Mouse (Mus musculus): ENCODE results near the gene Fgfr2. TPM values are rescaled to one million over a fixed set of nuclear protein-coding genes. Genes with fewer than 3 reads are reported as not detected.
A peak's percentile ranks its signal among the peaks of the same experiment; 100 is the strongest.

Gene Fgfr2
- total RNA-seq, 1 experiment, result 37.5 TPM

- in situ Hi-C loops (cut with MboI; ENCODE audit: low sequenced_read_pairs in 2 of 2, unreplicated experiment in 2 of 2), result no loop called here
- DNase-seq (ENCODE audit: low read depth, low spot score), result no peak
- peaks cover 2 to 6% of the 10 kb centered on the region in 2 experiments; a peak in 1 of 4 replicates for H3K4me1 ChIP-seq (ENCODE audit: control insufficient read depth in 2 of 2, insufficient read depth in 2 of 2, low read length in 2 of 2, poor library complexity in 1 of 2)
- no peak overlapping the region for H3K9ac ChIP-seq (ENCODE audit: insufficient read depth, low read depth, low read length, poor library complexity, severe bottlenecking)
- no peak for TF ChIP-seq CHD2 (IDR thresholded peaks at IDR 0.05; ENCODE audit: low read depth, low read length)
- TF ChIP-seq ZC3H11A (IDR thresholded peaks at IDR 0.05; ENCODE audit: borderline replicate concordance, low read depth, low read length), result no peak
- TF ChIP-seq MAFK (IDR thresholded peaks at IDR 0.05; ENCODE audit: insufficient read depth, low read depth, low read length), result no peak
- TF ChIP-seq HCFC1 (IDR thresholded peaks at IDR 0.05; ENCODE audit: borderline replicate concordance, insufficient read depth, low read length), result no peak
- H3K27ac ChIP-seq (ENCODE audit: insufficient read depth, low read depth, low read length, poor library complexity, severe bottlenecking), result no peak overlapping the region
- no peak overlapping the region for H3K4me3 ChIP-seq (ENCODE audit: insufficient read depth in 1 of 2, low read depth in 1 of 2, low read length in 2 of 2, poor library complexity in 1 of 2, severe bottlenecking in 1 of 2)
- no peaks in the 10 kb centered on the region for H3K9me3 ChIP-seq (ENCODE audit: control insufficient read depth, insufficient read depth, low read depth, low read length)
- no peaks in the 10 kb centered on the region for H3K36me3 ChIP-seq (ENCODE audit: control insufficient read depth, insufficient read depth, low read length, poor library complexity, severe bottlenecking)
Observed at GRCm38 (mm10) chr7:132713483-132714126, 409.5 kb downstream of the Fgfr2 start.

- no peak for DNase-seq (ENCODE audit: low read depth, low spot score)
- Histone ChIP-seq H3K36me3 (ENCODE audit: control insufficient read depth, insufficient read depth, low read length, poor library complexity, severe bottlenecking) (no peaks in the 10 kb centered on the region), H3K4me1 (ENCODE audit: control insufficient read depth in 2 of 2, insufficient read depth in 2 of 2, low read length in 2 of 2, poor library complexity in 1 of 2) (peaks cover 2 to 6% of the 10 kb centered on the region in 2 experiments; a peak in 1 of 4 replicates), H3K9me3 (ENCODE audit: control insufficient read depth, insufficient read depth, low read depth, low read length) (no peaks in the 10 kb centered on the region), H3K4me3 (ENCODE audit: insufficient read depth in 1 of 2, low read depth in 1 of 2, low read length in 2 of 2, poor library complexity in 1 of 2, severe bottlenecking in 1 of 2) (no peak overlapping the region), H3K9ac (ENCODE audit: insufficient read depth, low read depth, low read length, poor library complexity, severe bottlenecking) (no peak overlapping the region), H3K27ac (ENCODE audit: insufficient read depth, low read depth, low read length, poor library complexity, severe bottlenecking) (no peak overlapping the region)
- in situ Hi-C loops (cut with MboI; ENCODE audit: low sequenced_read_pairs in 2 of 2, unreplicated experiment in 2 of 2), result no loop called here
- TF ChIP-seq ZNF384 (IDR thresholded peaks at IDR 0.05; ENCODE audit: low read depth, low read length), result no peak
- TF ChIP-seq CHD2 (IDR thresholded peaks at IDR 0.05; ENCODE audit: low read depth, low read length), result no peak
- TF ChIP-seq ZC3H11A (IDR thresholded peaks at IDR 0.05; ENCODE audit: borderline replicate concordance, low read depth, low read length), result no peak
- TF ChIP-seq MAFK (IDR thresholded peaks at IDR 0.05; ENCODE audit: insufficient read depth, low read depth, low read length), result no peak
- no peak for TF ChIP-seq HCFC1 (IDR thresholded peaks at IDR 0.05; ENCODE audit: borderline replicate concordance, insufficient read depth, low read length)
Observed at GRCm38 (mm10) chr7:132712956-132713355, 410.2 kb downstream of the Fgfr2 start.

GRCm38 (mm10) chr7:132712044-132712708, 411.0 kb downstream of the Fgfr2 start:
- TF ChIP-seq HCFC1 (IDR thresholded peaks at IDR 0.05; ENCODE audit: borderline replicate concordance, insufficient read depth, low read length), result no peak
- no peak for TF ChIP-seq ZC3H11A (IDR thresholded peaks at IDR 0.05; ENCODE audit: borderline replicate concordance, low read depth, low read length)
- in situ Hi-C loops (cut with MboI; ENCODE audit: low sequenced_read_pairs in 2 of 2, unreplicated experiment in 2 of 2), result no loop called here
- no peak overlapping the region for H3K9ac ChIP-seq (ENCODE audit: insufficient read depth, low read depth, low read length, poor library complexity, severe bottlenecking)
- H3K27ac ChIP-seq (ENCODE audit: insufficient read depth, low read depth, low read length, poor library complexity, severe bottlenecking), result no peak overlapping the region
- DNase-seq (ENCODE audit: low read depth, low spot score), result no peak
- H3K9me3 ChIP-seq (ENCODE audit: control insufficient read depth, insufficient read depth, low read depth, low read length), result no peaks in the 10 kb centered on the region
- H3K4me1 ChIP-seq (ENCODE audit: control insufficient read depth in 2 of 2, insufficient read depth in 2 of 2, low read length in 2 of 2, poor library complexity in 1 of 2), result peaks cover 2% of the 10 kb centered on the region in 2 experiments; a peak in 1 of 4 replicates
- H3K4me3 ChIP-seq (ENCODE audit: insufficient read depth in 1 of 2, low read depth in 1 of 2, low read length in 2 of 2, poor library complexity in 1 of 2, severe bottlenecking in 1 of 2), result peak overlapping the region; percentile 16 to 23; a peak in 3 of 4 replicates
- no peaks in the 10 kb centered on the region for H3K36me3 ChIP-seq (ENCODE audit: control insufficient read depth, insufficient read depth, low read length, poor library complexity, severe bottlenecking)

- DNase-seq (ENCODE audit: low read depth, low spot score), result no peak
- Histone ChIP-seq H3K9ac (ENCODE audit: insufficient read depth, low read depth, low read length, poor library complexity, severe bottlenecking) (no peak overlapping the region), H3K27ac (ENCODE audit: insufficient read depth, low read depth, low read length, poor library complexity, severe bottlenecking) (no peak overlapping the region), H3K4me1 (ENCODE audit: control insufficient read depth in 2 of 2, insufficient read depth in 2 of 2, low read length in 2 of 2, poor library complexity in 1 of 2) (peaks cover 2% of the 10 kb centered on the region in 2 experiments; a peak in 1 of 4 replicates), H3K9me3 (ENCODE audit: control insufficient read depth, insufficient read depth, low read depth, low read length) (no peaks in the 10 kb centered on the region), H3K36me3 (ENCODE audit: control insufficient read depth, insufficient read depth, low read length, poor library complexity, severe bottlenecking) (no peaks in the 10 kb centered on the region), H3K4me3 (ENCODE audit: insufficient read depth in 1 of 2, low read depth in 1 of 2, low read length in 2 of 2, poor library complexity in 1 of 2, severe bottlenecking in 1 of 2) (peak overlapping the region; percentile 16 to 23; a peak in 2 of 4 replicates)
- TF ChIP-seq ZNF384 (IDR thresholded peaks at IDR 0.05; ENCODE audit: low read depth, low read length) (no peak), ZC3H11A (IDR thresholded peaks at IDR 0.05; ENCODE audit: borderline replicate concordance, low read depth, low read length) (no peak), CHD2 (IDR thresholded peaks at IDR 0.05; ENCODE audit: low read depth, low read length) (no peak)
- in situ Hi-C loops (cut with MboI; ENCODE audit: low sequenced_read_pairs in 2 of 2, unreplicated experiment in 2 of 2), result no loop called here
Observed at GRCm38 (mm10) chr7:132711579-132711978, 411.6 kb downstream of the Fgfr2 start.
